Mouse (Mus musculus) monocyte, adult 5-6 weeks (primary cell): ENCODE results near the gene Dnajc1. TPM values are rescaled to one million over a fixed set of nuclear protein-coding genes. Genes with fewer than 3 reads are reported as not detected.

Source experiments
- ATAC-seq: fragments of 153-309, 156-312 bp; replicated peaks from 2 replicates; pipeline ENCODE4 v1.8.0; 2017; ENCODE audit warnings: mild to moderate bottlenecking; ENCODE audit not compliant: low TSS enrichment, insufficient number of reproducible peaks, severe bottlenecking, poor library complexity, low FRiP score
- total RNA-seq: library from RNA; stranded (forward); fragments of 200-1000, 200-491, 200-594 nt; gene quantifications from 3 replicates; pipeline ENCODE4 v1.2.3, GENCODE M21; 2017

The Dnajc1 gene
- total RNA-seq, result 39.6 to 92.0 TPM (median 49.3 TPM) in 3 replicates

DNA sequence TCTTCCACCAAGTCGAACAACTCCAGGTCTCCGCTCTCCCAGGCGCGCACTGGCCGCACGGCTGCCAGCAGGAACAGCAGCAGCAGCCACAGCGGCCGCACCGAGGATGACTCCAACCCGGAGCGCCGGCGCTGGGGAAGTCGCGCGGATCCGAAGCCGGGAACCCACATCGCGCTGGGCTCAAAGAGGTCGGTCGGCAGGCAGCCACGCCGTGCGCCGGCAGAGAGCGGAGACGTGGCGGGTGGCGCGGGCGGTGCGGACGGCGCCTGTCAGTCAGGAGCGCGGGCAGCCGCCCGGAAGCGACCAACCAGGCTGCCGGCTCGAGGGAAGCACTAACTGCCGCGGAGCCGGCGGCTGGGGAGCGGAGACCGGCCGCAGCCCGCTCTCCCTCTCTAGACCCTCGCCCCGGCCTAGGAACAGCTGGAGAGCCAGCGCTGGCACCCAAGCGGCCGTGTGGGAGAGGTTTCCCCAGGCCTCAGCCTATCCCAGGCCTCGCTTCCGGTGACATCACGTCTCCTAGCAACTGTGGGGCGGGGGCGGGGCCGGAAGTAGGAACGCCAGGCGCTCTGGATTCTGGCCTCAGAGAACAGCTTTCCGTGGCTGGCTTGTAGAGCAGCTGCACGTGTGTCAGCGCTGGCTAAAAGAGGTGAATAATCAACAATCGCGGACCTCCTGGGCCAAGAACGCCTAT is at the start of gene Dnajc1:
Gene Dnajc1 (minus strand): TSS at position 500 of the 691 bp plus-strand sequence.
- peak; percentile 98 for ATAC-seq

- ATAC-seq, result no peak
Observed at GRCm38 (mm10) chr2:18441871-18442270, 49.2 kb upstream of the Dnajc1 start.

DNA sequence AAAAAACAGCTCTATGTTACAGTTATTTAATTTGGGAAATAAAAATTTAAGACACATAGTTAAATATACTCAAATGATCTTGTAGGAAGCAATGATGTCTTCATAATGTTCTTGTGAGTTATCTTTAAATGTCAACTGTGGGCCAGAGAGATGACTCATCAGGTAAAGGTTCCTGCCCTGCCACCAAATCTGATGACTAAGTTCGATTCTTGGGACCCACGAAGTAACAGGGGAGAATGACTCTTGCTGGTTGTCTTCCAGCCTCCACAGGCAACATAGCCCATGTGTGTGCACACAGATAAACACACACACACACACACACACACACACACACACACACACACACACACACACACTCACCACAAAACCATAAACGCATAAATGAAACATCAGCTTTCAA is 22.6 kb upstream of the Dnajc1 start:
- ATAC-seq, result no peak

DNA sequence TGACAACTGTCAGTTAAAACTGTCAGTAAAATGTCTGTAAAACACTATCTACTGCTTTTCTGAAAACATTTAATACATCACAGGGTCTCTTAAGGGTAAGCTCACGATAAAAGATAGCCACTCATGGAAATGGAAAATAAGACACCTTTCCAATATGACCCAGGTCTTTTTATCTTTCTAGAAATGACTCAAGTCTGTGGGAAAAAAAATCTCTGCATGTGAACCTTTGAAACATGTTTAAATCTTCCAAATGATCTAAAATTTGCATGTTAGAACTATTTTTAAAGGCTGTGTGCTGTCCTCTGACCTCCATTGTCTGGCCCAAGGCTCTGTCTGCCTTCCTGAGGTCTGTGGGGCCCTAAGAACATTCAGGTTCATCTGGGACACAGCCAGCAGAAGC is 11.0 kb upstream of the Dnajc1 start:
- ATAC-seq, result no peak

DNA sequence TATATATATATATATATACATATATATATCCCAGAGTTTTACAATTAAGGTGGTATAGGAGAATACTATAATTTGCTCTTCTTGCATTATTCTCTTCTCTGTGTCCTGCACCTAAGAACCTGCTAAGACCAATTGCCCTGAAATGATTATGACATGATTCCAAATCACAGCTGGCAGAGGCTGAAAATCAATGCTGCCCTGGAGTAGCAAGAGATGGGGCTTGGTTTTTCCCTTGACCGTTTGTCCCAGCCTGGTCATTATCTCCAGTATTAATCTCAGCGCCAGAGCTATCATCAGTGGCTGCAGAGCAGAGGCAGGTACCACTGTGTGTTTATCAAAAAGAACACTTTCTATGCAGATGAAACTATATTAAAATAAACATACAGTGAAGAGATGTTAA is 9.1 kb upstream of the Dnajc1 start:
- ATAC-seq, result no peak

DNA sequence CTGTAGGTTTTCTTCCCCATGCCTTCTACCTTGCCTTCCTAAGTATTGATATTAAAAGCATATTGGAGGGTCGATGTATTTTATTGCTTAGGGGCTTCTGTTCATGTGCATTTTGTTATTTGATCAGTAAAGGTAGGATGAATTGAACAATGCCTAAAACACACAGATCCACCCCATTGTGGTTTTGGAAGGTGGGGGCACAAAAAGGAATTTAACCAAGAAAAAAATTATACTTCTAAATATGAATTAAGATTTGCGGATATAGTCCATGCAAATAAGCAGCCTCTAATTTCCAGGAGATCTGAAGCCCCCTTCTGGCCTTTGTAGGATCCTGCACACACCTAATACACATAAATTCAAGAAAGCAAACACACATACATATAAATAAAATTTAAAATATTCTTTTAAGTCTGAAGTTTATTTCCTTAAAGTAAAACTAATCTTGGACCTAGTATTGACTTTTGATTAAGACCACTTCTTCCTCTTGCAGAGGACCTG is 441 bp upstream of the Dnajc1 start:
- no peak for ATAC-seq

- ATAC-seq, result peak; percentile 27; the same call in 1 of the 2 replicates
Observed at GRCm38 (mm10) chr2:18391861-18392260, 769 bp downstream of the Dnajc1 start.

GRCm38 (mm10) chr2:18389631-18390030 is 3.0 kb downstream of the Dnajc1 start:
- no peak for ATAC-seq

- no peak for ATAC-seq
Observed at GRCm38 (mm10) chr2:18381662-18382061, 11.0 kb downstream of the Dnajc1 start.

DNA sequence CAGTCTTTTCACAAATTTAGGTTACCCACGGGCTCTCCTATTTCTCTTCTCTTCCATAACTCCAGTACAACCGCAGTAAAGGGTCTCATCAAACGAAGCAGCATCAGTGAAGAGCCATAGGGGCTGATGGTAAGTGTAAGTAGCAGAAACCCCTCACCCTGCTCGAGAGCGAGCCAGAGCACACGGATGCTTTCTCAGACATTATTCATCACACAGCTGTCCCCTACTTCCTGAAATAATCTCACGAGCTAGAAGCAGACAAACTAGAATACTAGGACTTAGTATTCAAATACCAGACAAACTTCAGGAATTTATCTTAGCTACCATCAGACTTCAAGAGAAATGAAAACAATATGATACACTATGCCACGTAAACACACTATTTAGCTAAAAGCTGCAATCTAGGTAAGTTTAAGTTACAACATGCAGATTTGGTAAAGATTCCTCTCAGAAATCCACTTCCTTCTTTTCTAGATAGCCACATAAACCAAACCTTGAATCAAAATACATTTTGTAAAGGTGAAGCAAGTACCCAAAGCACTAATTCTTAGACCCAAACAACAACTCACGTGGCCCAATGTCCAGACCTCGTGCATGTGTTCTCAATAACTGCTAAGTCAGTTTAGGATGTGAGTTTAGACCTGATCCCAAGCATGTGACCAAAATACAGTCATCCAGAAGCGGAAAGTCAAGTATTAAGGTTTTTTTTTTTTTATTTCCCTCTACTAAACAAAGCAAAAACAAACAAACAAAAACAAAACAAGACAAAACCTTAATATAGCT is 20.0 kb downstream of the Dnajc1 start:
- no peak for ATAC-seq

DNA sequence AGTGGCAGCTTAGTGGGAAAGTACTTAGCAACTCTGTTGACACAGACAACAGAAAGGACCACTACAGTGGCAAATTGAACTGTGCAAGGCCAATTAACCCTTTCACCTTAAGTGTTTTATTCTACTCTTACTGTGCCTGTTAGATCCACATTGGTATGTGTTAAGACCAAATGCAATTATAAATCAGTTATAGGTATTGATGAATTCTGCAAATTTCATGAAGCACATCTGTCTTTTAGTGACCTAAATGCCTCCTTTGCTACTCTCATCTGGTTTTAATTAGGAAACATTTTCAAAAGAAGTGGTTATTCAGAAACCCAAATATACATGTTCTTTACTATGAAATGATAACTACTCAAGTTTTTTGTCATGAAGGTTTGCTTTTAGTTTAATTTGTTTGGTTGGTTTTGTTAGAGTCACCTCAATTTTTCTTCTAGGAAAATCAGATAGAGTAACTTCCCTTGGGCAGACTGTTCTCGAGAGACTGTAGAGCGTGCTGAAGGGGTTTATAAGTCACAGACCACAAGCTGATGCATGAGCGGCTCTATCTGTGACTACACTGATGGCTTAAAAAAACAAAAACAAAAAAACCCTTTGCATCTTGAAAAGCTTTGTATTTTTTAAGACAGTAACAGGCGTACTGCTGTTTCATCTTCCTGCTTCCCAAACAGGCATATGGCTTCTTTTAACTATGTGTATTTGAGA is 21.7 kb downstream of the Dnajc1 start:
- ATAC-seq, result no peak

GRCm38 (mm10) chr2:18364402-18364801 is 28.2 kb downstream of the Dnajc1 start:
- ATAC-seq, result no peak

GRCm38 (mm10) chr2:18355293-18355692 is 37.3 kb downstream of the Dnajc1 start:
- ATAC-seq, result no peak

GRCm38 (mm10) chr2:18352620-18353019 is 40.0 kb downstream of the Dnajc1 start:
- no peak for ATAC-seq

- ATAC-seq, result no peak
Observed at GRCm38 (mm10) chr2:18343464-18343863, 49.2 kb downstream of the Dnajc1 start.

GRCm38 (mm10) chr2:18318671-18319070 is 74.0 kb downstream of the Dnajc1 start:
- ATAC-seq, result no peak

GRCm38 (mm10) chr2:18317503-18318281 is 74.9 kb downstream of the Dnajc1 start:
- ATAC-seq, result no peak

- ATAC-seq, result no peak
Observed at GRCm38 (mm10) chr2:18316909-18317308, 75.7 kb downstream of the Dnajc1 start.
